Comparison of ENCODE assay signal across 22 mouse cellular contexts in genomic region chr15:72377201-72377600, GRCm38 (mm10).
DNase-seq lines count a peak whose midpoint lies in the region; ATAC-seq and TF ChIP-seq lines count a peak whose summit lies in the region.
"Had no signal": no experiment of that assay in that cellular context is flagged by ENCODE, and none has a peak within 500 bp of the region (broad histone marks: within the 10 kb centered on the region; RNA-seq: fewer than 3 reads in every experiment).

No protein-coding gene starts in this region.

- H3K36me3 ChIP-seq in forebrain, postnatal 0 days (ENCODE audit: insufficient read depth) = no peaks in the 10 kb centered on the region
- H3K36me3 ChIP-seq in forebrain, embryonic 13.5 days (ENCODE audit: poor library complexity, severe bottlenecking) = no peaks in the 10 kb centered on the region
- H3K36me3 ChIP-seq: embryonic facial prominence, embryonic 12.5 days; heart, embryonic 10.5 days; hindbrain, embryonic 12.5 days had no signal

- peak overlapping the region; percentile 66 for H3K27ac ChIP-seq in forebrain, postnatal 0 days (ENCODE audit: low read depth, low read length)
- H3K27ac ChIP-seq in forebrain, embryonic 13.5 days = no peak overlapping the region
- H3K27ac ChIP-seq: embryonic facial prominence, embryonic 12.5 days; heart, embryonic 10.5 days; hindbrain, embryonic 12.5 days had no signal

- no peak overlapping the region for H3K4me2 ChIP-seq in forebrain, postnatal 0 days (ENCODE audit: low read depth)
- H3K4me2 ChIP-seq in forebrain, embryonic 13.5 days = no peak overlapping the region
- H3K4me2 ChIP-seq: embryonic facial prominence, embryonic 12.5 days; hindbrain, embryonic 12.5 days had no signal

- no peak overlapping the region for H3K4me3 ChIP-seq in forebrain, postnatal 0 days (ENCODE audit: low read depth, low read length)
- no peak overlapping the region for H3K4me3 ChIP-seq in forebrain, embryonic 13.5 days
- H3K4me3 ChIP-seq: embryonic facial prominence, embryonic 12.5 days; heart, embryonic 10.5 days; hindbrain, embryonic 12.5 days had no signal

- H3K4me1 ChIP-seq in forebrain, postnatal 0 days (ENCODE audit: insufficient read depth) = peaks cover 4% of the 10 kb centered on the region; the same call in 1 of the 2 replicates
- peaks cover 12% of the 10 kb centered on the region for H3K4me1 ChIP-seq in forebrain, embryonic 13.5 days
- H3K4me1 ChIP-seq: embryonic facial prominence, embryonic 12.5 days; heart, embryonic 10.5 days; hindbrain, embryonic 12.5 days had no signal

- TF ChIP-seq CTCF in forebrain, postnatal 0 days (IDR thresholded peaks at IDR 0.05; ENCODE audit: low read depth) = no peak

- H3K9me3 ChIP-seq in forebrain, postnatal 0 days (ENCODE audit: low read length) = no peaks in the 10 kb centered on the region
- H3K9me3 ChIP-seq in forebrain, embryonic 13.5 days (replicated peaks) = no peaks in the 10 kb centered on the region
- H3K9me3 ChIP-seq: embryonic facial prominence, embryonic 12.5 days; heart, embryonic 10.5 days; hindbrain, embryonic 12.5 days had no signal

- H3K9ac ChIP-seq in forebrain, postnatal 0 days = no peak overlapping the region
- no peak overlapping the region for H3K9ac ChIP-seq in forebrain, embryonic 13.5 days
- H3K9ac ChIP-seq: embryonic facial prominence, embryonic 12.5 days; hindbrain, embryonic 12.5 days had no signal

- H3K27me3 ChIP-seq in forebrain, postnatal 0 days (ENCODE audit: insufficient read depth, low read length) = no peaks in the 10 kb centered on the region
- H3K27me3 ChIP-seq in forebrain, embryonic 13.5 days = no peaks in the 10 kb centered on the region
- H3K27me3 ChIP-seq: embryonic facial prominence, embryonic 12.5 days; hindbrain, embryonic 12.5 days had no signal

- ATAC-seq in forebrain, postnatal 0 days = peak; percentile 71
- ATAC-seq in forebrain, embryonic 13.5 days = no peak
- ATAC-seq in megakaryocyte, adult 5-6 weeks (ENCODE audit: poor library complexity, severe bottlenecking) = no peak
- ATAC-seq: hindbrain, embryonic 16.5 days; inflammation-experienced regulatory T-cells, adult 6 months had no signal

- DNase-seq in forebrain, postnatal 0 days = peak; percentile 60
- DNase-seq in layer of hippocampus, adult 9-11 months = peak; percentile 15
- no peak for DNase-seq in layer of hippocampus, postnatal 36 days
- DNase-seq in right cerebral cortex, adult 18-20 months = peak; percentile 25
- DNase-seq in right cerebral cortex, postnatal 25 days = no peak
- DNase-seq in telencephalon, adult 2 months (ENCODE audit: low read depth, low spot score) = peak; percentile 85
- DNase-seq: adrenal gland, adult 2 months; adrenal gland, postnatal 25 days; cerebellum, adult 11 months; cerebellum, adult 8-10 months; cerebellum, postnatal 14 days; gastrocnemius, postnatal 10 days; heart, adult 18-20 months; heart, postnatal 10 days; heart, postnatal 4 days had no signal

Comparison
In these comparisons a context has a peak if more than half of its experiments do, and no peak if none do; other contexts are left out.
1. DNase-seq: peak in forebrain, postnatal 0 days (single experiment), layer of hippocampus, adult 9-11 months (single experiment), right cerebral cortex, adult 18-20 months (single experiment) and telencephalon, adult 2 months (single experiment); none in layer of hippocampus, postnatal 36 days (0 of 2) and right cerebral cortex, postnatal 25 days (single experiment).